Mouse (Mus musculus) liver, embryonic 14.5 days (tissue): Measurements from ENCODE around the gene Kdm2a.

Source experiments
- CTCF ChIP-seq: IDR thresholded peaks from 2 replicates; pipeline ENCODE4 v1.5.1; 2016; ENCODE audit warnings: antibody characterized with exemption, low read depth, control low read depth
- EP300 ChIP-seq: IDR thresholded peaks from 2 replicates; pipeline ENCODE4 v1.6.1; 2016; ENCODE audit warnings: antibody characterized with exemption, low read depth

GRCm38 (mm10) chr19:4332653-4333052 lies 65.4 kb downstream of the Kdm2a start:
- TF ChIP-seq CTCF, result no peak
- no peak for TF ChIP-seq EP300
